Mouse (Mus musculus) 3T3-L1 (cell line): ENCODE measurements at regions not wholly inside any gene's neighbourhood (a gene's known extent, or its start where the extent isn't known, plus 50 kb on each side); places are given as distances from the start of the nearest gene placed in this dataset.

Source experiments
- DNase-seq: peaks from one replicate; pipeline ENCODE4 v3.0.0-alpha.2; 2015; ENCODE audit warnings: low read depth, low spot score

DNA sequence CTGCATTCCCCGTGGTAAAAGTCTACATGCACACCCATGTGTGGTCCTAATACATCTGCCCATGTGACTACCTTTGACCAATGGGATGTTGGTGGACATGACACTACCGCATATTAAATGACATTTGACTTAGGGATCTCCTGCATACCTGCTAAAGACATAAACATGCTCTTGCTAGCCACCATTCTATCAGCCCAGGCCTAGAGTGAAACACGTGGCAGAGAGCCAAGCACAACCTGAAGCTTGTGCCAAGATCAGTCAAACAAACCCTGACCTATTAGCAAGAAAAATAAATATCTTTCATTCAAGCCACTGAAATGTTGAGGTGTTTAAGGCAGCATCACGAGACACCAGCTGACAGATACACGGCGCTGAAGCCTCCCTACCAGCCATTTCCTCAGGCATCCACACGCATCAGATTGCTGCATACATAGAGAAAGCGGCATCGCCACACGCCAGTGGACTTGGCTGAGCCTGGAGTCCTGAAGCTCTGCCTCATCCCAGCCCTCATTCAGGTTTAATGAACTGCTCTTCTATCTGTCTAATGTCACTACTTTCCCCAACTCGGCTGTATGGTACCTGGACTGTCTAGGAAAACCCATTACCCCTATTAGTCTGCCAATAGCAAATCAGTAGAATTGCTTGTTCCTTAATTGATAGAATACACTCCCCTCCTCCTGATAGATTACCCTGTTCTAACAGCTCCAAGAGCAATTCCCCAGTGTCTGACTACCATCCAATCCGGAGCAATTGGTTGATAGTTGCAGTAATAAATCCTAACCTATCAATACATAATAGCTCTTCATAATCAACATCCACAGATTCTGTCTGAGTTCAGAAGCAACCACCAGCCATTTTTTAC is 242.8 kb upstream of the Rsrc1 start:
- DNase-seq: peak; percentile 34

- no peak for DNase-seq
These were observed 241.7 kb upstream of the Rsrc1 start for GRCm38 (mm10) chr3:66739356-66740014.

- no peak for DNase-seq
These were observed 236.9 kb upstream of the Rsrc1 start for GRCm38 (mm10) chr3:66744133-66744913.

- DNase-seq: no peak
These were observed 234.7 kb upstream of the Rsrc1 start for GRCm38 (mm10) chr3:66746373-66747072.

DNA sequence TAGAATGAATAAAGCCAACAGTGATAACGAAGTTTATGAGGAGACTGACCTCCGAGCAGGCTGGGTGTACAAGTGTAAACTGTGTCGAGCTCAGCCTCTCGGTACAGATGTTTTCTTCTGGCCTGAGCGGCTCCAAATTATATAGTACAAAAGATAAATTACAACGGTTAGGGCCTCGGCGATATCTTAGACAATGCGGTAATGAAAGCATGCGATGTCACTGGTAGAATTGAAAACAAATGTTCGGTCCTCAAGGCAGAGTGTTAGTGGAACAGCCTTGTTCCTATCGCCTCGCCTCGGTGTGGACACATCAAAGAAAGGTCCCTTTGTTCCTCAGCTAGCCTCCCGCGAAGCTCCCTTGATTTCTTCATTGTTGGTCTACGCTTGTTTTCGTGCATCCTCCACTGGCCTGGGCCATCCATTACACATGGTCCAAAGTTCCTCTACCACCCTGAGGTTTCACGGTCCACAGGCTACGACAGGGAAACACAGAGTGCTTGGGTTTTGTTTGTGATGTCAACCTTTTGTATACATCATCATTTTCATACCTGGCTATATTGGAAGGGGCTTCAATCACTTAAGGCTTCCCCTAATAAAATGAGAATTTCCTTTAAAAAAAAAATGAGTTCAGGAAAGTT is 234.0 kb upstream of the Rsrc1 start:
- no peak for DNase-seq

DNA sequence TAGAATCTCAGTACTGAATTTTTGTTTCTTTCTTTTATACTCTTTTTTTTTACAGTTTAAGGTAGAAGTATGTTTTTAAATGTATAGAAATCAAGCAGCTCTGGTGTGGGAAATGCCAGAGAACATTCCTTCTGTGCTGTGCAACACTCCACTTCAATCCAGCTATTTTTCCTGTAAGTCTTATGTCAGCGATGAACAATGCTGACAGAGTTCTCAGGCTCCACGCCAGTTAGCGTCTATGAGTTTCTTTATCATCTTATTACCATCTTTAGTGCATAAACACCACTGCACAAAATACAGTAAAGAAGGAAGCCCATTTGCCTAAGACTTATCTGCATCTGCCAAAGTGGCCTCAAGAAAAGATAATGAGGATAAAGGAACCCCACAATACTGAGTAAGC is 223.0 kb upstream of the Rsrc1 start:
- peak; percentile 63 for DNase-seq

DNA sequence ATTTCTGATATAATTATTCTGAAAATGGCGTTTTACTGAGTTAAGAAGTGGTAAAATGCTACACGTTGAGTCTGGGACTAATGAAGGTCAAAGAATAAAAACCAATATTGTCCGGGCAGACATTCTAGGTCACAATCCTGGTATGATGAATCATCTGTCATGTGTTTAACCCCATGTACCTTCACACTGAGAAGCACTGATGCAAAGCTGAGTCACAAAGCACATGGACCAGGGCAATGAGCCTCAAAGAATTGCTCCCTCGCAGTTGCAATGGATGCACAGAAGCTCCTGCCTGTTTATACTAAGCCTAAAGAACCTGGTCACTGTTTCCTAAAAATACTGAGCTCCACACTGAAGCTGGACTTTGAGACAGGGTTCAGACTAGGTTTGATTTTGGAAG is 221.3 kb upstream of the Rsrc1 start:
- peak; percentile 83 for DNase-seq

- DNase-seq: peak; percentile 82
These were observed 218.7 kb upstream of the Rsrc1 start for GRCm38 (mm10) chr3:66762446-66762845.

DNA sequence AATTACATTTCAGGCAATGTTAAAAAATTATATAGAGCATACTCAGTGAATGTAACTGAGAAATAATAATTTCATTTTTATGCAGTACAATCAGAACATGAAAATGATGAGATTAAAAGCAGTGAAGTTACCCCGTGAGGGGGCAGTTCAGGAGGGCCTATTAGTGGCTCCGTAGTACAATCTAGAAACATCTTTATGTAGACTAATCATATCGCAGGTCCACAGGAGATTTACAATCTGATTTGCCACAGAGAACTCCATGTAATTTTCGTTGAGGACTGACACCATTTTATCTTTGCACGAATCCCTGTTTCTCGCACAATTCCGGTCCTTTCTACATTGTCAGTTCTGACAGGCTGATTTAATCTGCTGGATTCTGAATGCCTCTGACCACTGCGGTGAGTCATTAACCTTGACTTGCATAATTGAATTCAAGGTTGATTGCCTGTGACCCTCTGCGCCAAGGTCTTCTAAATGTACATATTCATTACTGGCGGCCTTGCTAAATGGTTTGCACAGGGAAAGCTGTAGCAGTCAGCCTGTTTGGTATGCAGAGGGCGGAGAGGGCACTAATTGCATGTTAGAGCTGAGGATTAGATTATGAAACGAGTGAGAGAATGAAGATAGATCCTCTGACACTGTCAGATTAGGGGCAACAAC is 183.7 kb upstream of the Rsrc1 start:
- DNase-seq: no peak

DNA sequence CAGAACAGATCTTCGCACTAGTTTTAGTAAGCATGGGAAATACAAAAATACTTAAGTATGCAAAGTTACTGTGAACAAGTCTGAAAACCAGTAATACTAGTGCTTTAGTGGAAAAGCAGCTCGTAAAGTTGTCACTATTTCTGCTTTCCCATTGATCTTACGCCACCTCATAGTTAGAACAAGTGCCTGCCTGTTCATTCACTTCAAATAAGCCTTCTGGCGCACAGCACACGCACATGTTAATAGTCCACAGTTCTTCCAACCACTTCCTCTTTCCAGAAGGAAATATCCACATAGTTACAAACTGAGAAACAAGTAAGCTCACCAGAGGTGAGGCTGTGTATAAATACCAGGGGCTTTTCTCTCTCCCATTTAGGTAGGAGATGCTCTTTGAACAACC is 182.9 kb upstream of the Rsrc1 start:
- no peak for DNase-seq

GRCm38 (mm10) chr3:66802538-66802937 is 178.7 kb upstream of the Rsrc1 start:
- no peak for DNase-seq

DNA sequence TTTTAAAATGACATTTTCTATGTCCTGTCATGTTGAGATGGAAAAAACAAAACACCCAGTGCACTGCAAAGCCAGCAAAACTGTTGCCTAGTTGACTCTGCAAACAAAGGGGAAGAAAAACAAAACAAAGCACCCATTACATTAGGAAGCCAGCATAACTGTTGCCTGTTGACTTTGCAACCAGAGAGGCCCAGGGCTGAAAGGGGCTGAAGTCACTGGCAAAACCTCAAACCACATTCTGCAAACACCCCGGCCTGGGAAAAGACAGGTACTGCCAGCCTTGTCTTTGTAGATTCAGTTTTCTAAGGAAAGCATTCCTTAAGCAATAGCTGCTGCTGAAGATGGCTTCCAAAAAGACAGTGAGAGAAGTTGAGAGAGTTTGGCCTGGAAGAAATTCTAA is 175.0 kb upstream of the Rsrc1 start:
- no peak for DNase-seq

GRCm38 (mm10) chr3:66812686-66813445 is 168.3 kb upstream of the Rsrc1 start:
- no peak for DNase-seq

- DNase-seq: no peak
These were observed 155.4 kb upstream of the Rsrc1 start for GRCm38 (mm10) chr3:66825761-66826160.
